Mouse (Mus musculus) ES-Bruce4 (cell line): ENCODE measurements at regions not wholly inside any gene's neighbourhood (a gene's known extent, or its start where the extent isn't known, plus 50 kb on each side); places are given as distances from the start of the nearest gene placed in this dataset.

ENCODE experiments used
- CTCF ChIP-seq: IDR thresholded peaks from one replicate; pipeline ENCODE4 v1.8.1; 2011; ENCODE audit warnings: low read depth, low read length
- POLR2A ChIP-seq: IDR thresholded peaks from one replicate; pipeline ENCODE4 v1.8.1; 2011; ENCODE audit warnings: low read length; ENCODE audit not compliant: insufficient read depth

- TF ChIP-seq CTCF (no peak), POLR2A (no peak)
Observed at GRCm38 (mm10) chr2:28326682-28327081, 119.9 kb upstream of the Ppp1r26 start.
